Mouse (Mus musculus): ENCODE results near the gene Smyd3. TPM values are rescaled to one million over a fixed set of nuclear protein-coding genes. Genes with fewer than 3 reads are reported as not detected.

Smyd3 gene
- total RNA-seq, 4 experiments from 2014 or later = 7.0 to 8.3 (median 7.8) TPM

- DNase-seq (ENCODE audit: low spot score) = no peak
Observed at GRCm38 (mm10) chr1:179289744-179290143, 228.1 kb downstream of the Smyd3 start.

GRCm38 (mm10) chr1:179286748-179287147 is 231.1 kb downstream of the Smyd3 start:
- DNase-seq (ENCODE audit: low spot score) = no peak

DNA sequence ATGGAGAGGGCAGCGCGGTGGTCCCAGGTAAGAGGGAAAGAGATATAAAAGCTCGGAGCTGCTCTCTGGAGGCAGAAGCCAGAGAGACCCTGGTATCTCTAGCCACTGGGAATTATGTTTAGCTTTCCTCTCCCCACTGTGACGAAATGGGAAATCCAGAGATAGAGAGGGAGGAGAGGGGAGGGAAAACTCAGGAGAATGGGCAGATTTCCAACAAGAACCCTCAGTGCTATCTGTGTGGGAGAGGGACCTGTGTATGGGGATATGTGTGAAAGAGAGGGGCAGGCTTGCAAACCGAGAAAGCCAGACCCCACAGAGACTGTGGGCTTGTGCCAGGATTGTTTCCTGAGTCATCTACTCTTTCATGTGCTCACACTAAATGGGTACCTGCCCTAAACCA is 235.0 kb downstream of the Smyd3 start:
- DNase-seq (ENCODE audit: low spot score) = no peak

DNA sequence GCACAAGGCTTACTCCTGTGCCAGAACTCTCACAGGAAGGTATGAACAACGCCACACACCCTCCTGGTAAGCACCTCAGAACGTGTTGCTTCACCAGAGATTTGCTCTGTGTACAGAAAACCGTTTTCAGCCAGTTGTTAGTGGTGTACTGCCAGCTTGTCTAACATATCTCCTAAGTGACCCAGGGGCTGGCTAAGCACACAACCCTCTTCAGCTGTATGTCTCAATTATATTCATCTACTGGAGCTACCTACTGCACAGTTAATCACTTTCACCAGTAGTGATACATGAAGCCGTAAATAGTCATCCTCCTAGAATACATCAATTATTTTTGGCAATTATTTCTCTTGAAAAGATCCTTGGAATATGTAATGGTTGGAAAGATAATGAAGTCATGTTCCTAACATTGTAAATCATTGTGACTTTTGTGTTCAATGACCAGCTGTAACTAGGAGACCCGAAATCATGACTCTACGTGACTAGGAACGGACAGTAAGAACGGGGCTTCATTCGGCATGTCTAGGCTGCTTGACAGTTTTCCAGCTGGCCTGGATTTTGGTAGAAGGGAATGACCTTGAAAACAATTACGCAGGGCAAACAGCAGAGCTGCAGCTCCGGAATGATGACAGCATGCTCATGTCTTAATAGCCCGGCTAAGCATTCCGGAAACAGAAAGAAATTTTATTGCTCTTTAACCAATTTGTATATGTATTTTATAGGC is 236.3 kb downstream of the Smyd3 start:
- DNase-seq (ENCODE audit: low spot score) = peak; percentile 30

DNA sequence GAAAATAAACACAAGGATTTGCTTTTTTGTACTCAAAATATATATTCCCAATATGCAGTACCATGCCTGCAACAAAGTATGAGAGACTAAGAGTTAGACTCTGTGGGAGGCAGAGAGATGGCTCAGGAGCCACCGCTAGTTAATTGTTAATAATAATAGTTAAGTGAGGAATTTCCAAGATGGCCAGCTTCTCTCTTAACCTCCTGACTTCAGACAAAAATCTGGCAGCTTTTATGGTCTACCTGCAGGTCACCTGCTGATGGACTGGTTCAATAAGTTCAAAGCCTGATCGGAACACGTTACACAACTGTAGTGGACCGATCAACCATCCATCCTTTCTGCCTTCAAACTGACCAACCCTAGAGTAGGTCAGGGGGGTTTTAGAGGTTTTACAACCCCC is 238.7 kb downstream of the Smyd3 start:
- DNase-seq (ENCODE audit: low spot score) = no peak

- no peak for DNase-seq (ENCODE audit: low spot score)
Observed at GRCm38 (mm10) chr1:179277346-179277745, 240.5 kb downstream of the Smyd3 start.

- no peak for DNase-seq (ENCODE audit: low spot score)
Observed at GRCm38 (mm10) chr1:179276866-179277265, 241.0 kb downstream of the Smyd3 start.

DNA sequence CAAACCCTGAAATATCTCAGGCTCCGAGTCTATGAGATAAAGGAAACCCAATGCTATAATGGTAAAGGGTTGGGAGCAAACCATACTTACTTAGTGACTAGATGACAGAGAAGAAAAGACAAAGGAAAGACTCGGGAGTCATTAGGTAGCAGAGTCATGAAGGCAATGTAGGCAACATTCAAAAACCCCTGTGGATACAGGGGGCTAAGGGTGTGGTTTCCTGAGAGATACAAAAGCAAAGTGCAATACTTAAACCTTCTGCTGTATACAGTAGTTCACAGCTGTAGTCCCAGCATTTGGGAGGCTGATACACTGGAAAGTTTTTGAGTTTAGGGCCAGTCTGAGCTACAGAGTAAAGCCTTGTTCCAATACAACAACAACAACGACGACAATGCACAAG is 244.9 kb downstream of the Smyd3 start:
- no peak for DNase-seq (ENCODE audit: low spot score)

DNA sequence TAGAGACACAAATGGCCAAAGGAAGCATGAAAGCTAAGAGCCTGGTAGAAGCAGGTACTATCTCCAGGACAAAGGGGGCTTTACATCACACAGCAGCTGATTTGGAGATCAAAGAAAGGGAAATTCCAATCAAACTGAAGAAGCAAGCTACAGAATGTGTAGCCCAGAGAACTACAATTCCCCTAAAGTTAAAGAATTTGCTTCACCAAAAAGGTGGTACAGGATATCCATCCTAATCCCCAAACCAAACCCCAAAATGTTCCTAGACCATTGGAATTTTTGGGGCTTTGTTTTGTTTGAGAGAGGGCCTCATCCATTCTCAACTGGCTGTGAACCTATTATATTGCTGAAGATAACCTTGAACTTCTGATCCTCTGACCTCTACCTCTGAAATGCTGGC is 245.5 kb downstream of the Smyd3 start:
- DNase-seq (ENCODE audit: low spot score) = no peak

DNA sequence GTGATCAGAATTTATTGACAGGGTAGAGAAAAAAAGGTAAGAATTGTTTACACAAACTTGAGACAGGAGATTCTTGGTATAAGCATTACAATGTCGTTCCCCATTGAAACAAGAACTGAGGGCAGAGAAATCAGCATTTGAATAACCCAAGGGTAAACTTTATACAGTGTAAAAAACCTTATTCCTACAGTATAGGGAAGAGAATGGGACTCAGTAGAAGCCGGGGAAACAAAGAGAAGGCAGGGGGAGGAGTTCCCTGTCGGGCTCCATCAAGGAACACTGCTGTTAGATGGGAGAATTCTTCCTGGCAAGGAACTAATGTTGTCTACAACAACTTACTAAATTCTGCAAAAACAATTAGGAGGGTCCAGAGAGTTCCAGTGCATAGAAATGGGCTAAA is 250.9 kb downstream of the Smyd3 start:
- no peak for DNase-seq (ENCODE audit: low spot score)

- no peak for DNase-seq (ENCODE audit: low spot score)
Observed at GRCm38 (mm10) chr1:179261496-179261966, 256.3 kb downstream of the Smyd3 start.

DNA sequence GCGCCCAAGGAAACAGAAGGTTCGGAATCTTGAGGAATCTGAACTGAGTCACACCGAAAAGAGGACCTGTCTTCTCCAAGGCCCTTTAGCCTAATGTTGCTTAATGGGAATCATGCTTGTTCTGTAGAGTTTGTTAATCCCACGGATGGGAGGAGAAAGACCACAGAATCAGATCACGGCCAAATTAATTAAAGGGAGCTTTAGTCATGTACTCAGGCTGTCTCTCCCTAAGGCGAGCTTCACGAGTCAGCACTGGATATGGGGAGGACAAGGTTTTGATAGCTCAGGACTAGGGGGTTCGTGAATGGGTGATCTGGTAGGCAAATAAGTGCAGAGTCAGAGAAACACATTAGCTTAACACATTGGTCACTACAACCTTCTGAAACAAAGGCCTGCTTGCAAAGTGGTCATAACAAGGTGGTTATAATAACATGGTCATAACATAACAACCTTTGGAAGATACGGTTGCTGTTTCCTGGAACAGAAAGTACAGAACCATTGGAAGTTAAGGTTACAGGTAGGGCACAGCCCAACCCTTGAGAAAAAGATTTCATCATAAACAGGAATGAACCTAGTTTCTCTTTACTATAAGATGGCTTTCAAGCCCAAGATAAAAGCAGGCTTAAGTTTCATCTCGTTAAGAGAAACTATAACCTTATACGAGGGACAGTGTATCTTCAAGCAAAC is 261.9 kb downstream of the Smyd3 start:
- no peak for DNase-seq (ENCODE audit: low spot score)

DNA sequence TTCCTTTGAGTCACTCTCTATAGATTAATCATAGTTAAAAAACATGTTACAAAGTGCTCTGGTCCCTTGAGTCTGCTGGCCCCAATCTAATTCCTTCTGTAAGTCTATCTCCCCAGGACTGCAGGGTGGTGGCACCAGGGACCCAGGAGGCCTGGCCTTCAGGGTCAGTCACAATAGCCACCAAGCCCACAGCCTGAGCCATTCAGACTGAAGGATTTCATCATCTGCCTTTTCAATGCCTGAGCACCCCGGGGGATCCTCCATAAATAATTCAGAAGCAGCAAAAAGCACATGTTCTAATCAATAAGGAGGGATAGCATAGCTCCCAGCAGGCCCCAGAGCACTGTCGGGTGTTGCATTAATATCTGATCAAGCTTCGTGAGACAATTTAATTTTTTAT is 263.3 kb downstream of the Smyd3 start:
- no peak for DNase-seq (ENCODE audit: low spot score)

DNA sequence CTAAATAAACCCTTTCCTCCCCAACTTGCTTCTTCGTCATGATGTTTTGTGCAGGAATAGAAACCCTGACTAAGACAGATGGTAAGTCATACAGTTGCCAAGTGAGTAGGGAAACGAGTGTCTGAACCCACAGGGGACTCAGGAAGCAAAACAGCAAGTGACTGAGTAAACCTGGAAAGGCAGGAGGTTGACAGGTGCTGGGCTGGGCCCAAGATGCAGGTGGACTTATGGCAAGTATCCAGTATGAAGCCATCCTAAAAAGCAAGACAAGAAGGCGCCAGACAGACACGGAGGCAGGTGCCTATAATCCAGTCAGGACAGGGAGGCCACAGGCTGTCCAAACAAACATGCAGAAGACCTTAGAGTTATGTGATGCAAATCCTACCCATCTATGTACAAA is 265.2 kb downstream of the Smyd3 start:
- DNase-seq (ENCODE audit: low spot score) = no peak

DNA sequence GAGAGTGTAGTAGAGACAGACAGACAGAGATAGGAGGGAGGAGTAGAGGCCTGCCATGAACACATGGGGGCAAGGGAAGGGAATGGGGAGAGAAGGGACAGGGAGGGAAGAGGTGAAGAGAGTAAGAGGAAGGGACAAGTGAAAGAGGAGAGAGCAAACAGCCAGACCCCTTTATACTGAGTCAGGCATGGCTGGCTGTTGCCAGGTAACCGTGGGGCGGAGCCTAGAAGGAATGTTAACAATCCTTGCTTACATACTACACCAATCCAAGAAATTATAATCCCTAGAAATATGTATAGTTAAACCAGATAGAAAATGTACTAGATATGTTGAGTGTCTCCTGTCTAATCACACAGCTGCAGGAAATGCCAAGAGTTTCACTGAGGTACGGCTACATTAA is 267.5 kb downstream of the Smyd3 start:
- DNase-seq (ENCODE audit: low spot score) = no peak

GRCm38 (mm10) chr1:179243554-179243953 is 274.3 kb downstream of the Smyd3 start:
- DNase-seq (ENCODE audit: low spot score) = no peak

DNA sequence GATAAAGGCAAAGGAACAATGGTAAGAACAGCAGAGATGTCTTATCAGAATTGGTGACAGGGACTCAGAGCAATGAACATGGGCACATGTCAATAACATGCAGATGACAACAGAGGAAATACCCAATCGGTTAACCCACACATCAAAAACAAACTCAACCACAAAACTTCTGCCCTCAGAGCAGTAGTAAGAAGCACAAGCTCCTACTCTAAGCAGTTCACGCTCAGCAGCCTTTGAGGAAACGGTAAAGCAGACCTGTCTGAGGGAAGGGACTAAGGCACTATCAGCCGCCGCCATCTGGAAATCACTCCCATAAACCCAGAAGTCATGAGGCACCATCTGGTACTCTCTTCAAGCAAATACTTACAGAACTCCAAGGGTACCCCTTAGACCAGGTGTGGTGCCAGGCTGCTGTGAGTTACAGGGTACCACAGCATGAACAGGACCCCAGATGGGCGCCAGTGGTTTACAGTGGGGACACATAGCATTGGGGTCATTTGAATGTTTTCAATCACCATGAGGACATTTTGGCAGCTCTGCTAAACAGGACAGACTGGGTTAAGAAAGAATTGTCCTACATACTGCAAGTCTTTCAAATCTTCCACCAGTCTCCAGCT is 277.1 kb downstream of the Smyd3 start:
- no peak for DNase-seq (ENCODE audit: low spot score)

- no peak for DNase-seq (ENCODE audit: low spot score)
Observed at GRCm38 (mm10) chr1:179238639-179239038, 279.2 kb downstream of the Smyd3 start.

DNA sequence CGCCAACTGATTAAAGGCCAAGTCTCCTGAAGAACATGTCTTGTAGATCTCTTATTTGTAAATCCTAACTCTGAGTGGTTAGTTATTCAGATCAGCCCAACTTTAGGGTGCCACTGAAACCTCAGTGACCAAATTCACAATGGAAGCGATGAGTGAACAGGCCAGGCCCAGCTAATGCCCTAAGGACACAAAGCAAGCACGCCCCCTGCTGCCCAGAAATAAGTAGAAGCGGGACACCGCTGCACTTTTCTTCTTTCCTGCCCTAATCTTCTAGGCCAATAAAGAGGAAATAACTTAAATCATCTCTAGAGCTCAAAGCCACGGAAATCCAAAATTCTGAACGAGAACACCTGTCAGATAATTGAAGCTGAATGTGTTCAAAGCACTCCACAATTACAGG is 279.9 kb downstream of the Smyd3 start:
- DNase-seq (ENCODE audit: low spot score) = no peak

GRCm38 (mm10) chr1:179236217-179236840 is 281.5 kb downstream of the Smyd3 start:
- no peak for DNase-seq (ENCODE audit: low spot score)

DNA sequence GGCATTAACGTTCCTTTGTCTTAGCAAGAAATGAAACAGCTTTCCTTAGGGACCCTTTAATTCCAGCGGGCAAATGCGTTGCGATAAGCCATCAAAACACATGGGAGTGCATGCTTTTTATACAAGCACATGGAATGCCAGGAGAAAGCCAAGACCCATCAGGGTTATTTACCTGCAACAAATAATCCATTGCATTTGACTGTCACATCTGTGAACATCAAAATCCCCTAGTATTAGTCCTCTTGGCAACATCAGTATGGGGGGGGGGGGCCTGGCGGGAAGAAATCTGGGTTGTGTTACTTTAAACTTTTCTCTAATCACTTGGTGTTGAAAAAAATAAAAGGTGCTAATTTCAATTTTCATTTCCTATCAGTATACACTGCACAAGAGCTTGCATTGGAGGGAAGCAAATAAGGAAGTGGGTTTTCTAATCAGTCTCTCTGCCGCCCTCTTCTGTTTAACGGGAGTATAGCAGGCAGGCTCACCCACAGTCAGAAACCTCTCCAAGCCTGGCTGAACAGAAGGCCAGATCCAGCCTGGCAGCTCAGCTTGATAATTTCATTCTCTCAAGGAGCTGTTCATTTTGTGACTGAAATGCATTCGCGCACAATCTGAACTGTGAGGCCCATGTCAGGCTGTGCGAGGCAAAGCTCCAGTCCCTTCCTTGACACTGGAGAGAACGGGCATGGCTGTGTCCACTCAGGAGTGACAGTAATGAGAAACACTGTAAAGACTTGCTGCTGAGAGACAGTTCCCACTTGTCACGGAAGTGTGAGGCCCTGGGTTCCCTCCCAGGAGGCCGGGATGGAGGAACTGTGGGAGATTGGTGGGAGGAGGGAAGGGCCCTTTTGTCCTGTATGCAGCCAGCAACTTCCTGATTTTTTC is 285.8 kb downstream of the Smyd3 start:
- peak; percentile 58 for DNase-seq (ENCODE audit: low spot score)

Data from heart, adult 8-10 months (tissue).